Mouse (Mus musculus) heart, postnatal 0 days (tissue): ENCODE results near the gene Nos3.

Experiments
- CTCF ChIP-seq: IDR thresholded peaks from 2 replicates; pipeline ENCODE4 v1.5.1; 2016; ENCODE audit warnings: antibody characterized with exemption, control low read depth, low read depth
- EP300 ChIP-seq: IDR thresholded peaks from 2 replicates; pipeline ENCODE4 v1.6.1; 2016; ENCODE audit warnings: antibody characterized with exemption, low read depth

GRCm38 (mm10) chr5:24385374-24385773 is 20.8 kb downstream of the Nos3 start:
- TF ChIP-seq CTCF, result no peak
- no peak for TF ChIP-seq EP300
